Comparison of ENCODE assay signal across 8 mouse cellular contexts in the genomic region with DNA sequence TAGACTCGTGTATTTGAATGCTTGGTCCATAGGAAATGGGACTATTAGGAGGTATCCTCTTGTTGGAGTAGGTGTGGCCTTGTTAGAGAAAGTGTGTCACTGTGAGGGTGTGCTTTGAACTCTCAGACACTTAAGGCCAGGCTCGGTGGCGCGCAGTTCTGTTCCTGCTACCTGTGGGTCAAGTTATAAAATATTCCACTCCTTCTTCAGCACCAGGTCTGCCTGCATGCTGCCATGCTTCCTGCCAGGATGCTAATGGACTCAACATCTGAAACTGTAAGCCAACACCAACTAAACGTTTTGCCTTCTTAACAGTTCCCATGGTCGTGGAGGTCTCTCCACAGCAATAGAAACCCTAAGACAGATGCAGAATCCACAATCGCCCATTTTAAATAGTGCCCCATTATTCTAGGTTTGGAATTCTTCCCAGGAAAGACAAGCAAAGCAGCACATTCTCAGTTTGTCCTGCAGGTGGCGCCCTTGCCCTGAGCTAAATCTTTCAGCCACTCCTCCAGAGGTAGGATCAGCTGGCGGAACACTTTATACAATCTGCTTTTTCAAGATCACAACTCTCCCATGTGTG.
DNase-seq lines count a peak whose midpoint lies in the region; ATAC-seq and TF ChIP-seq lines count a peak whose summit lies in the region.

No protein-coding gene starts in this region.

- no peak overlapping the region for H3K4me3 ChIP-seq in hindbrain, postnatal 0 days (ENCODE audit: low read length)
- no peak overlapping the region for H3K4me3 ChIP-seq in midbrain, embryonic 13.5 days (replicated peaks)
- no peak overlapping the region for H3K4me3 ChIP-seq in stomach, embryonic 16.5 days (replicated peaks; ENCODE audit: low read length)

- no peaks in the 10 kb centered on the region for H3K36me3 ChIP-seq in hindbrain, postnatal 0 days (ENCODE audit: insufficient read depth, low read length)
- H3K36me3 ChIP-seq in midbrain, embryonic 13.5 days: no peaks in the 10 kb centered on the region
- no peaks in the 10 kb centered on the region for H3K36me3 ChIP-seq in stomach, embryonic 16.5 days (ENCODE audit: control insufficient read depth, insufficient read depth, low read length)

- WGBS in hindbrain, postnatal 0 days: 24% methylated on average over 9 of the region's 9 CpGs
- WGBS in midbrain, embryonic 13.5 days: 22% methylated on average over 9 of the region's 9 CpGs
- WGBS in stomach, embryonic 16.5 days: 21% methylated on average over 9 of the region's 9 CpGs

- no peak overlapping the region for H3K27ac ChIP-seq in hindbrain, postnatal 0 days
- H3K27ac ChIP-seq in midbrain, embryonic 13.5 days: no peak overlapping the region
- H3K27ac ChIP-seq in stomach, embryonic 16.5 days (ENCODE audit: low read length): no peak overlapping the region

- H3K9ac ChIP-seq in hindbrain, postnatal 0 days (replicated peaks; ENCODE audit: low read length): no peak overlapping the region
- no peak overlapping the region for H3K9ac ChIP-seq in midbrain, embryonic 13.5 days (replicated peaks)
- H3K9ac ChIP-seq in stomach, embryonic 16.5 days (ENCODE audit: low read length): no peak overlapping the region

- peak; percentile 44 to 81 for DNase-seq in heart, adult 18-20 months
- DNase-seq in heart, adult 11 months: no peak
- peak; percentile 69 to 81 for DNase-seq in cerebellum, adult 18-20 months
- peak; percentile 82 for DNase-seq in forelimb bud, embryonic 11.5 days (ENCODE audit: low read depth, low spot score)
- peak; percentile 89 for DNase-seq in hindbrain, postnatal 0 days (ENCODE audit: low spot score)
- DNase-seq in left cerebral cortex, adult 18-20 months (ENCODE audit: low spot score in 2 of 2): peak; percentile 79 to 84

- peak; percentile 80 for ATAC-seq in hindbrain, postnatal 0 days
- peak; percentile 84 for ATAC-seq in midbrain, embryonic 13.5 days
- peak; percentile 33; the same call in 1 of the 2 replicates for ATAC-seq in stomach, embryonic 16.5 days (ENCODE audit: insufficient read depth, low FRiP score)

- no peaks in the 10 kb centered on the region for H3K9me3 ChIP-seq in hindbrain, postnatal 0 days (ENCODE audit: low read length)
- H3K9me3 ChIP-seq in midbrain, embryonic 13.5 days: no peaks in the 10 kb centered on the region
- no peaks in the 10 kb centered on the region for H3K9me3 ChIP-seq in stomach, embryonic 16.5 days (replicated peaks; ENCODE audit: control insufficient read depth, low read length)

- H3K4me1 ChIP-seq in hindbrain, postnatal 0 days (ENCODE audit: insufficient read depth, low read length): no peaks in the 10 kb centered on the region
- no peaks in the 10 kb centered on the region for H3K4me1 ChIP-seq in midbrain, embryonic 13.5 days (replicated peaks)
- H3K4me1 ChIP-seq in stomach, embryonic 16.5 days (ENCODE audit: control insufficient read depth, insufficient read depth, low read length): no peaks in the 10 kb centered on the region

- H3K27me3 ChIP-seq in hindbrain, postnatal 0 days (ENCODE audit: insufficient read depth, low read length): no peaks in the 10 kb centered on the region
- no peaks in the 10 kb centered on the region for H3K27me3 ChIP-seq in midbrain, embryonic 13.5 days
- H3K27me3 ChIP-seq in stomach, embryonic 16.5 days (ENCODE audit: control insufficient read depth, insufficient read depth, low read length): no peaks in the 10 kb centered on the region

- no peak overlapping the region for H3K4me2 ChIP-seq in hindbrain, postnatal 0 days (ENCODE audit: low read depth, low read length)
- no peak overlapping the region for H3K4me2 ChIP-seq in midbrain, embryonic 13.5 days (replicated peaks)
- H3K4me2 ChIP-seq in stomach, embryonic 16.5 days (ENCODE audit: low read depth, low read length): no peak overlapping the region

- TF ChIP-seq CTCF in hindbrain, postnatal 0 days (IDR thresholded peaks at IDR 0.05; ENCODE audit: low read depth): peak; percentile 96

Comparison
In these comparisons a context has a peak if more than half of its experiments do, and no peak if none do; other contexts are left out.
1. ATAC-seq: peak in every context shown above with its lines; median percentile 84 in midbrain, embryonic 13.5 days; 80 in hindbrain, postnatal 0 days; 33 in stomach, embryonic 16.5 days.